10 mouse cellular contexts compared by ENCODE assay signal in the genomic region with DNA sequence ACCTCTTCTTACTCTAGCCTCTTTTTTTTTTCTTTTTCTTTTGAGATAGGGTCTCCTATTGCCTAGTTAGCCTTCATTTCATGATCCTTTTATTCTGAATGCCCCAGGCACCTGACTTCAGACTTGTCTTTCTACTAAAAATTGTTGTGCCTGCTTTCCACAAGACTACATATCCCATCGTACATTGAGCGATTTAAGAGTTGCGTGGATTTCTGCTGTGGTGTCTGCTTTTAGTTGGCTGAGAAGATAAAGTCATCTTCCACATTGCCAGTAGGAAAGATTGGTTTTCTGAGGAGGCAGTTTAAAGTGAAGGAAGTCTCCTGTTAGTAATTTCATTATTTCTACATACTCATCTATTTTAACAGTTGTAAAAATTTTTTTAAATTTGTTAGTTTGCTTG. TPM values are rescaled to one million over a fixed set of nuclear protein-coding genes. Genes with fewer than 3 reads are reported as not detected.
DNase-seq lines count a peak whose midpoint lies in the region; ATAC-seq and TF ChIP-seq lines count a peak whose summit lies in the region.
"Had no signal": no experiment of that assay in that cellular context is flagged by ENCODE, and none has a peak within 500 bp of the region (broad histone marks: within the 10 kb centered on the region; RNA-seq: fewer than 3 reads in every experiment).

No protein-coding gene starts in this region.

- DNase-seq in kidney, postnatal 0 days (ENCODE audit: low spot score), result no peak
- DNase-seq in kidney, postnatal 14 days, result no peak
- DNase-seq in embryonic facial prominence, embryonic 14.5 days (ENCODE audit: low spot score), result no peak
- no peak for DNase-seq in thymus, postnatal 25 days
- DNase-seq in gastrocnemius, adult 8-10 months (ENCODE audit: low spot score in 2 of 2), result no peak
- no peak for DNase-seq in B cell, adult 2 months
- DNase-seq: right cerebral cortex, postnatal 4 days had no signal

- H3K36me3 ChIP-seq in kidney, postnatal 0 days (ENCODE audit: insufficient read depth, low read length), result peaks cover 17% of the 10 kb centered on the region; the same call in 1 of the 2 replicates
- peaks cover 27% of the 10 kb centered on the region for H3K36me3 ChIP-seq in embryonic facial prominence, embryonic 14.5 days (ENCODE audit: control insufficient read depth, insufficient read depth, low read length)
- no peaks in the 10 kb centered on the region for H3K36me3 ChIP-seq in intestine, embryonic 16.5 days (ENCODE audit: control insufficient read depth, insufficient read depth, low read length)
- peaks cover 11% of the 10 kb centered on the region for H3K36me3 ChIP-seq in myocyte (ENCODE audit: control insufficient read depth, insufficient read depth)

- TF ChIP-seq POLR2A in myocyte (IDR thresholded peaks at IDR 0.05; ENCODE audit: insufficient read length, low read depth), result no peak

- H3K27me3 ChIP-seq in kidney, postnatal 0 days (ENCODE audit: insufficient read depth, low read length), result no peaks in the 10 kb centered on the region
- no peaks in the 10 kb centered on the region for H3K27me3 ChIP-seq in embryonic facial prominence, embryonic 14.5 days (replicated peaks; ENCODE audit: control insufficient read depth, insufficient read depth, low read length)
- no peaks in the 10 kb centered on the region for H3K27me3 ChIP-seq in intestine, embryonic 16.5 days (replicated peaks; ENCODE audit: control insufficient read depth, insufficient read depth, low read length)
- H3K27me3 ChIP-seq in myocyte (ENCODE audit: control insufficient read depth, insufficient read depth, insufficient read length), result no peaks in the 10 kb centered on the region

- WGBS in kidney, postnatal 0 days, result 66% methylated on average over 3 of the region's 3 CpGs
- 75% methylated on average over 3 of the region's 3 CpGs for whole genome bisulfite sequencing in embryonic facial prominence, embryonic 14.5 days
- 77% methylated on average over 3 of the region's 3 CpGs for WGBS in intestine, embryonic 16.5 days

- no peak overlapping the region for H3ac ChIP-seq in myocyte (ENCODE audit: control insufficient read depth, insufficient read length)

- H3K9me3 ChIP-seq in kidney, postnatal 0 days (replicated peaks; ENCODE audit: low read length), result no peaks in the 10 kb centered on the region
- no peaks in the 10 kb centered on the region for H3K9me3 ChIP-seq in embryonic facial prominence, embryonic 14.5 days (ENCODE audit: control insufficient read depth, low read length)
- H3K9me3 ChIP-seq in intestine, embryonic 16.5 days (ENCODE audit: control insufficient read depth, low read length), result no peaks in the 10 kb centered on the region

- no peak for ATAC-seq in kidney, postnatal 0 days (replicated peaks; ENCODE audit: low FRiP score, low read depth)
- ATAC-seq in embryonic facial prominence, embryonic 14.5 days (ENCODE audit: low read depth), result no peak
- no peak for ATAC-seq in intestine, embryonic 16.5 days

- H3K27ac ChIP-seq in kidney, postnatal 0 days, result no peak overlapping the region
- H3K27ac ChIP-seq in embryonic facial prominence, embryonic 14.5 days (replicated peaks; ENCODE audit: low read depth, low read length), result no peak overlapping the region
- no peak overlapping the region for H3K27ac ChIP-seq in intestine, embryonic 16.5 days (ENCODE audit: low read length)

- 0 out of 2 replicates have a peak overlapping the region, but pooled peaks have one; percentile 11 for H3K4me3 ChIP-seq in kidney, postnatal 0 days (replicated peaks; ENCODE audit: low read depth, low read length)
- H3K4me3 ChIP-seq in embryonic facial prominence, embryonic 14.5 days (ENCODE audit: low read depth, low read length), result peak overlapping the region; percentile 88
- peak overlapping the region; percentile 99 for H3K4me3 ChIP-seq in intestine, embryonic 16.5 days (ENCODE audit: low read length)
- H3K4me3 ChIP-seq in myocyte, result peak overlapping the region; percentile 65

- peaks cover 63% of the 10 kb centered on the region for H3K79me2 ChIP-seq in myocyte (ENCODE audit: control insufficient read depth, insufficient read depth)

- H3K4me2 ChIP-seq in kidney, postnatal 0 days (ENCODE audit: low read length), result peak overlapping the region; percentile 67
- peak overlapping the region; percentile 74 for H3K4me2 ChIP-seq in embryonic facial prominence, embryonic 14.5 days (ENCODE audit: low read depth, low read length)
- H3K4me2 ChIP-seq in intestine, embryonic 16.5 days (ENCODE audit: low read depth, low read length), result peak overlapping the region; percentile 67
- peak overlapping the region; percentile 65 for H3K4me2 ChIP-seq in myocyte (ENCODE audit: low read depth)

- H3K4me1 ChIP-seq in kidney, postnatal 0 days (replicated peaks; ENCODE audit: insufficient read depth, low read length), result peaks cover 15% of the 10 kb centered on the region; the same call in 1 of the 2 replicates
- H3K4me1 ChIP-seq in embryonic facial prominence, embryonic 14.5 days (ENCODE audit: control insufficient read depth, insufficient read depth, low read length), result peaks cover 15% of the 10 kb centered on the region
- H3K4me1 ChIP-seq in intestine, embryonic 16.5 days (ENCODE audit: control insufficient read depth, insufficient read depth, low read length), result peaks cover 22% of the 10 kb centered on the region

- no peak overlapping the region for H3K9ac ChIP-seq in kidney, postnatal 0 days (ENCODE audit: low read depth, low read length)
- peak overlapping the region; percentile 99 for H3K9ac ChIP-seq in embryonic facial prominence, embryonic 14.5 days (ENCODE audit: low read depth, low read length)
- no peak overlapping the region for H3K9ac ChIP-seq in intestine, embryonic 16.5 days (ENCODE audit: low read depth, low read length)

- TF ChIP-seq CTCF in kidney, postnatal 0 days (IDR thresholded peaks at IDR 0.05; ENCODE audit: low read depth), result no peak

TF ChIP-seq in myocyte, 11 proteins besides CTCF, POLR2A, EP300 and RAD21:
- no peak for TF ChIP-seq MYOD1 (IDR thresholded peaks at IDR 0.05; ENCODE audit: control insufficient read depth in 1 of 3, insufficient read length in 2 of 3, low read depth in 2 of 3)
- TF ChIP-seq E2F4 (IDR thresholded peaks at IDR 0.05; ENCODE audit: insufficient read depth), result no peak
- no peak for TF ChIP-seq TCF12 (IDR thresholded peaks at IDR 0.05; ENCODE audit: insufficient read depth, poor library complexity, severe bottlenecking)
- TF ChIP-seq SRF (IDR thresholded peaks at IDR 0.05; ENCODE audit: control insufficient read depth, insufficient read length, low read depth), result no peak
- no peak for TF ChIP-seq MAX (IDR thresholded peaks at IDR 0.05; ENCODE audit: low read depth)
- no peak for TF ChIP-seq REST (IDR thresholded peaks at IDR 0.05; ENCODE audit: insufficient read depth, insufficient read length)
- no peak for TF ChIP-seq MYOG (IDR thresholded peaks at IDR 0.05; ENCODE audit: control insufficient read depth in 1 of 3, insufficient read depth in 1 of 3, insufficient read length in 2 of 3, low read depth in 2 of 3)
- no peak for TF ChIP-seq POLR2AphosphoS2 (IDR thresholded peaks at IDR 0.05; ENCODE audit: insufficient read length, low read depth)
- TF ChIP-seq USF1 (IDR thresholded peaks at IDR 0.05; ENCODE audit: low read depth), result no peak
- TF ChIP-seq CEBPB (IDR thresholded peaks at IDR 0.05; ENCODE audit: insufficient read depth, poor library complexity, severe bottlenecking), result no peak
- TF ChIP-seq TCF3 (IDR thresholded peaks at IDR 0.05; ENCODE audit: insufficient read length, low read depth), result no peak

RNA-seq across cellular contexts. Expression of gene Catsper2, which starts 2.0 kb away (rescaled TPM):
- 1.7 and 2.4 TPM in 2 replicates for polyA plus RNA-seq in kidney, postnatal 0 days (2015; fragmentation: Nextera tagmentation; extraction: Ambion mirVana)
- 1.7 and 2.1 TPM in 2 replicates for polyA plus RNA-seq in embryonic facial prominence, embryonic 14.5 days (2014; fragmentation: Nextera tagmentation; extraction: Ambion mirVana)
- polyA plus RNA-seq in intestine, embryonic 16.5 days (2015; fragmentation: Nextera tagmentation; extraction: Ambion mirVana), result 1.1 and 1.5 TPM in 2 replicates
- 1.5 TPM for polyA plus RNA-seq in myocyte (2012; fragmentation: generic; extraction: Trizol)
- 1 to 10 TPM; 1.4 to 3.1 (median 2.2) TPM for total RNA-seq in gastrocnemius, adult 8-10 months (2022)

RNA-seq across cellular contexts. Expression of gene Pdia3, which starts 2.0 kb away (rescaled TPM):
- polyA plus RNA-seq in kidney, postnatal 0 days (2015; fragmentation: Nextera tagmentation; extraction: Ambion mirVana), result 506 and 575 TPM in 2 replicates
- 572 and 576 TPM in 2 replicates for polyA plus RNA-seq in embryonic facial prominence, embryonic 14.5 days (2014; fragmentation: Nextera tagmentation; extraction: Ambion mirVana)
- 889 and 911 TPM in 2 replicates for polyA plus RNA-seq in intestine, embryonic 16.5 days (2015; fragmentation: Nextera tagmentation; extraction: Ambion mirVana)
- polyA plus RNA-seq in myocyte (2012; fragmentation: generic; extraction: Trizol), result 130 TPM
- 10 to 100 TPM; 24.3 to 35.0 (median 30.9) TPM for total RNA-seq in gastrocnemius, adult 8-10 months (2022)

RNA-seq across cellular contexts. Expression of gene Ell3, which starts 28.5 kb away (rescaled TPM):
- 13.9 and 15.3 TPM in 2 replicates for polyA plus RNA-seq in kidney, postnatal 0 days (2015; fragmentation: Nextera tagmentation; extraction: Ambion mirVana)
- polyA plus RNA-seq in embryonic facial prominence, embryonic 14.5 days (2014; fragmentation: Nextera tagmentation; extraction: Ambion mirVana), result 19.6 and 19.7 TPM in 2 replicates
- 6.7 and 7.9 TPM in 2 replicates for polyA plus RNA-seq in intestine, embryonic 16.5 days (2015; fragmentation: Nextera tagmentation; extraction: Ambion mirVana)
- 0.05 TPM for polyA plus RNA-seq in myocyte (2012; fragmentation: generic; extraction: Trizol)
- not detected for total RNA-seq in gastrocnemius, adult 8-10 months (2022)
- total RNA-seq: layer of hippocampus, postnatal 25 days had no signal

RNA-seq across cellular contexts. Expression of gene Strc, which starts 28.6 kb away (rescaled TPM):
- not detected in 2 replicates for polyA plus RNA-seq in kidney, postnatal 0 days (2015; fragmentation: Nextera tagmentation; extraction: Ambion mirVana)
- 0.04 and 0.07 TPM in 2 replicates for polyA plus RNA-seq in embryonic facial prominence, embryonic 14.5 days (2014; fragmentation: Nextera tagmentation; extraction: Ambion mirVana)
- polyA plus RNA-seq in intestine, embryonic 16.5 days (2015; fragmentation: Nextera tagmentation; extraction: Ambion mirVana), result 0.04 TPM in 2 replicates
- polyA plus RNA-seq in myocyte (2012; fragmentation: generic; extraction: Trizol), result not detected
- not detected for total RNA-seq in gastrocnemius, adult 8-10 months (2022)

RNA-seq across cellular contexts. Expression of gene Serf2, which starts 33.4 kb away (rescaled TPM):
- polyA plus RNA-seq in kidney, postnatal 0 days (2015; fragmentation: Nextera tagmentation; extraction: Ambion mirVana), result 520 and 562 TPM in 2 replicates
- 639 and 673 TPM in 2 replicates for polyA plus RNA-seq in embryonic facial prominence, embryonic 14.5 days (2014; fragmentation: Nextera tagmentation; extraction: Ambion mirVana)
- 456 and 469 TPM in 2 replicates for polyA plus RNA-seq in intestine, embryonic 16.5 days (2015; fragmentation: Nextera tagmentation; extraction: Ambion mirVana)
- polyA plus RNA-seq in myocyte (2012; fragmentation: generic; extraction: Trizol), result 891 TPM
- 100 to 1,000 TPM; 236 to 312 (median 279) TPM for total RNA-seq in gastrocnemius, adult 8-10 months (2022)

Comparison
In these comparisons a context has a peak if more than half of its experiments do, and no peak if none do; other contexts are left out.
1. H3K4me3 ChIP-seq: peak in every context shown above with its lines; median percentile 99 in intestine, embryonic 16.5 days; 88 in embryonic facial prominence, embryonic 14.5 days; 65 in myocyte; 11 in kidney, postnatal 0 days.